Mouse (Mus musculus): ENCODE results near the gene Vsig4.

The Vsig4 gene

GRCm38 (mm10) chrX:96293338-96293737, at the start of gene Vsig4:
Gene Vsig4, minus strand, starts transcription at chrX:96293438.
- in situ Hi-C loops (cut with MboI; ENCODE audit: unreplicated experiment in 2 of 2), result no loop called here

- in situ Hi-C loops (cut with MboI; ENCODE audit: unreplicated experiment in 2 of 2), result loop anchor here (10.0 kb wide), 2 partner anchors 324 to 334 kb away; no protein-coding TSS in a partner anchor
Observed at GRCm38 (mm10) chrX:96339108-96339507, 45.9 kb upstream of the Vsig4 start.

GRCm38 (mm10) chrX:96329764-96330163, 36.5 kb upstream of the Vsig4 start:
- in situ Hi-C loops (cut with MboI; ENCODE audit: unreplicated experiment in 2 of 2), result loop anchor here (10.0 kb wide), 3 partner anchors 125 to 325 kb away; no protein-coding TSS in a partner anchor

- in situ Hi-C loops (cut with MboI; ENCODE audit: unreplicated experiment in 2 of 2), result no loop called here
Observed at GRCm38 (mm10) chrX:96256509-96256908, 36.7 kb downstream of the Vsig4 start.

- in situ Hi-C loops (cut with MboI; ENCODE audit: unreplicated experiment in 2 of 2), result no loop called here
Observed at GRCm38 (mm10) chrX:96239644-96240043, 53.6 kb downstream of the Vsig4 start.

DNA sequence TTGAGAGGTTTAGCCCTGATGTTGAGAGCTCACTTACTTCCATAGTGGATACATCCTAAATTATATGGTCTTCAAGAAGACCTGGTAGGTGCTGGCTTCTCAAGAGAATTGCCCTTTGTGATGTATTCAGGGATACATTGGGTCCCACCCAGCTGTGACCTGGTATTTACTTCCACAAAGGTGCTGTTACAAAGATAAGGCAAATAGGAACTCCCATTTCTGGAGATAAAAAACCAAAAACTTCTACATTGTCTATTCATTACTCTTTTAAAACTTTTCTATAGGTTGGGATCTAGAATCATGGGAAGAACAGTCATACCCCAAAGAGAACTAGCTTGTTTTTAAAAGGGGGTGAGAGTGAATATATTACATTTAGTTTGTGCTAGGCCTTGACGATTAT, 54.2 kb downstream of the Vsig4 start:
- in situ Hi-C loops (cut with MboI; ENCODE audit: unreplicated experiment in 2 of 2), result no loop called here

GRCm38 (mm10) chrX:96235775-96236174, 57.5 kb downstream of the Vsig4 start:
- in situ Hi-C loops (cut with MboI; ENCODE audit: unreplicated experiment in 2 of 2), result no loop called here

- in situ Hi-C loops (cut with MboI; ENCODE audit: unreplicated experiment in 2 of 2), result no loop called here
Observed at GRCm38 (mm10) chrX:96227030-96227429, 66.2 kb downstream of the Vsig4 start.

GRCm38 (mm10) chrX:96225474-96225873, 67.8 kb downstream of the Vsig4 start:
- in situ Hi-C loops (cut with MboI; ENCODE audit: unreplicated experiment in 2 of 2), result no loop called here

DNA sequence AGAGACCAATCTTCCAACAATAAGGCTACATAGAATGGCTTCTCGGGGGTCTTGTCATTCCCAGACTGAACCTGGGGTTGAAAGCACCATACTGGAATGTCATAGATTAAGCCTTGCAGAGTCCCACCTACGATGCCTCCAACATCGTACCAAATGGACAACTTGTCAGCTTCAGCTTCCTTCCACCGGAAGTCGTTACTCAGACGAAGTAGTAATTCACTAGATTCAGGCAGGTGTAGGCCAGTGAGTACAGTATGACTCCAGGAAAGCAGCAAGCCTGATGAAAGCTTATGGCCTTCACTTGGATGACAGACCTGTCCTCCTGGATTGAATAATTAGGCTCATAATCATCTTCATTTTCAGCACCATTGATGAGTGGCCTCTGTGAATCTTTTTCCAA, 69.0 kb downstream of the Vsig4 start:
- in situ Hi-C loops (cut with MboI; ENCODE audit: unreplicated experiment in 2 of 2), result no loop called here

- in situ Hi-C loops (cut with MboI; ENCODE audit: unreplicated experiment in 2 of 2), result no loop called here
Observed at GRCm38 (mm10) chrX:96218088-96218487, 75.2 kb downstream of the Vsig4 start.

DNA sequence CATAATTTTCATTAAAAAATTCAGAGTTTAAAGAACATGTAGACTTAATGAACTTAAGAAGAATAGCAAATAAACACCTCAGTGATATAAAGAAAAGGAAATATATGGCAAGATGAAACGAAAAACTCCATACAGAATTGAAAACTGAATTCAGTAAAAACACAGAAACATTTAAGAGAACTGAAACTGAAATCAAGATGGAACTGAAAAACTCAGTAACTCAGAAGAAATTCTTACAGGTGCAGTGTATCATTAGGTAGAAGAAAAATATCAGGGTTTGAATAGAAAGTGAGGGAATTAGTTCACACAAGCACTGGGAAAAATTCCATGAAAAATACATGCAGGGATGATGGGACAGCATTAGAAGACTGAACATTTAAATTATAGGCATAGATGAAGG, 86.4 kb downstream of the Vsig4 start:
- in situ Hi-C loops (cut with MboI; ENCODE audit: unreplicated experiment in 2 of 2), result loop anchor here in 1 of 2 experiments (10.0 kb wide), 1 partner anchor 118 kb away; no protein-coding TSS in a partner anchor

DNA sequence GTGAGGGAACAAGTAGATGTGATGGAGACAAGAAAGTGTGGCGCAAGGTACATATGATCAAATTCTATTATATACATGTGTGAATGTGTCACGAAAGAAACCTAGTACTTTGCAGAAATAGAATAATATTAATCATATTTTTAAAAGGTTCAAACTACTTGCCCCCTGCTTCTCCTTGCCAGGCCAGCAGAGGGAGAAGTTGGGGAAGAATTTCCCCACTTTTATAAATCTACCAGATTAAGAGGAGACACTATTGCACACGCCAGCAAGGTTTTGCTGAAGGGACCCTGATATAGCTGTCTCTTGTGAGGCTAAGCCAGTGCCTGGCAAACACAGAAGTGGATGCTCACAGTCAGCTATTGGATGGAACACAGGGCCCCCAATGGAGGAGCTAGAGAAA, 88.1 kb downstream of the Vsig4 start:
- in situ Hi-C loops (cut with MboI; ENCODE audit: unreplicated experiment in 2 of 2), result loop anchor here in 1 of 2 experiments (10.0 kb wide), 1 partner anchor 120 kb away; no protein-coding TSS in a partner anchor
